8 mouse cellular contexts compared by ENCODE assay signal in genomic region chr9:44249181-44250146, GRCm38 (mm10). TPM values are rescaled to one million over a fixed set of nuclear protein-coding genes. Genes with fewer than 3 reads are reported as not detected.
DNase-seq lines count a peak whose midpoint lies in the region; ATAC-seq and TF ChIP-seq lines count a peak whose summit lies in the region.

No protein-coding gene starts in this region.

- H3K4me2 ChIP-seq in hindbrain, embryonic 13.5 days: no peak overlapping the region

- peak; percentile 40 to 63 (median 62) for TF ChIP-seq CTCF in MEL (IDR thresholded peaks at IDR 0.05 in 2 of 3, conservative IDR thresholded peaks at IDR 0.05 in 1 of 3; ENCODE audit: control insufficient read depth in 1 of 3, insufficient read depth in 1 of 3, low read depth in 2 of 3, low read length in 3 of 3, poor library complexity in 1 of 3, severe bottlenecking in 1 of 3)
- TF ChIP-seq CTCF in brain, embryonic 14.5 days (IDR thresholded peaks at IDR 0.05; ENCODE audit: borderline replicate concordance, extremely low read depth, insufficient read depth, insufficient read length): peak; percentile 70

- no peak overlapping the region for H3K27ac ChIP-seq in MEL (ENCODE audit: control insufficient read depth, low read depth, low read length)
- H3K27ac ChIP-seq in hindbrain, embryonic 13.5 days: no peak overlapping the region

- no peak overlapping the region for H3K4me3 ChIP-seq in MEL (ENCODE audit: control insufficient read depth in 1 of 2, insufficient read depth in 1 of 2, low read depth in 2 of 2, low read length in 2 of 2)
- H3K4me3 ChIP-seq in hindbrain, embryonic 13.5 days: no peak overlapping the region

- no peak overlapping the region for H3K9ac ChIP-seq in MEL (ENCODE audit: control insufficient read depth, low read depth, low read length, poor library complexity, severe bottlenecking)
- no peak overlapping the region for H3K9ac ChIP-seq in hindbrain, embryonic 13.5 days

- peaks cover 0 to 11% of the 10 kb centered on the region in 2 experiments; a peak in 2 of 4 replicates for H3K4me1 ChIP-seq in MEL (ENCODE audit: control insufficient read depth in 1 of 2, insufficient read depth in 2 of 2, low read length in 2 of 2)
- H3K4me1 ChIP-seq in hindbrain, embryonic 13.5 days (replicated peaks): peaks cover 29% of the 10 kb centered on the region

- TF ChIP-seq EP300 in MEL (IDR thresholded peaks at IDR 0.05; ENCODE audit: low read depth in 1 of 2, low read length in 2 of 2): no peak

- peak; percentile 60 for DNase-seq in MEL (ENCODE audit: low read depth, low spot score)
- peak; percentile 80 for DNase-seq in brain, embryonic 14.5 days (ENCODE audit: low read depth)
- DNase-seq in layer of hippocampus, postnatal 25 days (ENCODE audit: extremely low spot score in 1 of 2, low spot score in 1 of 2): peak; percentile 40 to 57
- DNase-seq in lung, postnatal 36 days: peak; percentile 80
- peak; percentile 71 for DNase-seq in right cerebral cortex, adult 18-20 months
- peak; percentile 47 for DNase-seq in yolk sac, embryonic 10.5 days (ENCODE audit: low spot score)

- no peak for TF ChIP-seq POLR2A in MEL (IDR thresholded peaks at IDR 0.05; ENCODE audit: control insufficient read depth in 1 of 2, insufficient read depth in 1 of 2, low read depth in 1 of 2, low read length in 2 of 2, poor library complexity in 1 of 2)
- TF ChIP-seq POLR2A in brain, embryonic 14.5 days (IDR thresholded peaks at IDR 0.05; ENCODE audit: borderline replicate concordance, extremely low read depth, insufficient read depth, insufficient read length, poor library complexity, severe bottlenecking): no peak

- H3K27me3 ChIP-seq in MEL (ENCODE audit: control insufficient read depth in 1 of 2, insufficient read depth in 2 of 2, low read length in 2 of 2): no peaks in the 10 kb centered on the region
- peaks cover 22% of the 10 kb centered on the region; the same call in 1 of the 2 replicates for H3K27me3 ChIP-seq in hindbrain, embryonic 13.5 days

- ATAC-seq in frontal cortex, adult (ENCODE audit: low TSS enrichment): peak; percentile 81; the same call in 1 of the 2 replicates
- peak; percentile 57; the same call in 1 of the 2 replicates for ATAC-seq in hindbrain, embryonic 13.5 days (ENCODE audit: low FRiP score)

- H3K79me2 ChIP-seq in MEL (ENCODE audit: control insufficient read depth, insufficient read depth, low read length, poor library complexity): no peaks in the 10 kb centered on the region

- H3K36me3 ChIP-seq in MEL (ENCODE audit: control insufficient read depth in 1 of 2, insufficient read depth in 2 of 2, low read length in 2 of 2): peaks cover 0 to 7% of the 10 kb centered on the region in 2 experiments; a peak in 2 of 4 replicates
- no peaks in the 10 kb centered on the region for H3K36me3 ChIP-seq in hindbrain, embryonic 13.5 days

- no peaks in the 10 kb centered on the region for H3K9me3 ChIP-seq in MEL (replicated peaks; ENCODE audit: insufficient read depth, low read length)
- H3K9me3 ChIP-seq in hindbrain, embryonic 13.5 days: no peaks in the 10 kb centered on the region

- 49% methylated on average over 26 of the region's 26 CpGs for WGBS in hindbrain, embryonic 13.5 days

- TF ChIP-seq RAD21 in MEL (IDR thresholded peaks at IDR 0.05; ENCODE audit: low read depth, low read length): peak; percentile 54

TF ChIP-seq in MEL, 35 proteins besides CTCF, POLR2A, EP300 and RAD21:
- TF ChIP-seq ZC3H11A (IDR thresholded peaks at IDR 0.05; ENCODE audit: low read depth, low read length) (peak; percentile 8; the same call in 1 of the 2 replicates), KAT2A (conservative IDR thresholded peaks at IDR 0.05; ENCODE audit: low read depth, low read length) (no peak), SMC3 (IDR thresholded peaks at IDR 0.05; ENCODE audit: low read depth, low read length) (peak; percentile 61)

RNA-seq across cellular contexts. Expression of gene Pdzd3, which starts 1.8 kb away (rescaled TPM):
- not detected in 2 replicates for total RNA-seq in MEL (2012; rRNA removed)
- under 1 TPM in 1 of 2 experiments, not detected in 1; 0.06 TPM for polyA plus RNA-seq in MEL (2012; ENCODE audit: insufficient read depth in 1 of 2, insufficient read length in 2 of 2, low read depth in 1 of 2, low replicate concordance in 2 of 2, missing spikeins in 1 of 2)
- 0.57 and 0.78 TPM in 2 replicates for polyA plus RNA-seq in brain, embryonic 14.5 days (2012; rRNA removed)
- polyA plus RNA-seq in hindbrain, embryonic 13.5 days (2015; fragmentation: Nextera tagmentation; extraction: Ambion mirVana): 0.17 and 0.48 TPM in 2 replicates
- 1 to 10 TPM; 1.3 to 1.4 TPM for total RNA-seq in layer of hippocampus, postnatal 25 days (2021)

RNA-seq across cellular contexts. Expression of gene Ccdc153, which starts 9.0 kb away (rescaled TPM):
- total RNA-seq in MEL (2012; rRNA removed): not detected in 2 replicates
- polyA plus RNA-seq in MEL (2012; ENCODE audit: insufficient read depth in 1 of 2, insufficient read length in 2 of 2, low read depth in 1 of 2, low replicate concordance in 2 of 2, missing spikeins in 1 of 2): not detected
- 0.15 TPM in 1 of 2 replicates, not detected in the other for polyA plus RNA-seq in brain, embryonic 14.5 days (2012; rRNA removed)
- not detected in 2 replicates for polyA plus RNA-seq in hindbrain, embryonic 13.5 days (2015; fragmentation: Nextera tagmentation; extraction: Ambion mirVana)
- 1 to 10 TPM; 1.9 to 5.4 TPM for total RNA-seq in layer of hippocampus, postnatal 25 days (2021)

RNA-seq across cellular contexts. Expression of gene Cbl, which starts 15.6 kb away (rescaled TPM):
- total RNA-seq in MEL (2012; rRNA removed): 9.1 and 14.9 TPM in 2 replicates
- polyA plus RNA-seq in MEL (2012; ENCODE audit: insufficient read depth in 1 of 2, insufficient read length in 2 of 2, low read depth in 1 of 2, low replicate concordance in 2 of 2, missing spikeins in 1 of 2): 10 to 100 TPM; 36.8 to 41.1 TPM
- 24.5 and 30.7 TPM in 2 replicates for polyA plus RNA-seq in brain, embryonic 14.5 days (2012; rRNA removed)
- 21.5 and 24.4 TPM in 2 replicates for polyA plus RNA-seq in hindbrain, embryonic 13.5 days (2015; fragmentation: Nextera tagmentation; extraction: Ambion mirVana)
- 10 to 100 TPM; 49.2 to 63.4 TPM for total RNA-seq in layer of hippocampus, postnatal 25 days (2021)

RNA-seq across cellular contexts. Expression of gene Nlrx1, which starts 18.9 kb away (rescaled TPM):
- 1.2 and 1.5 TPM in 2 replicates for total RNA-seq in MEL (2012; rRNA removed)
- 1 to 10 TPM in 1 of 2 experiments, not detected in 1; 7.0 TPM for polyA plus RNA-seq in MEL (2012; ENCODE audit: insufficient read depth in 1 of 2, insufficient read length in 2 of 2, low read depth in 1 of 2, low replicate concordance in 2 of 2, missing spikeins in 1 of 2)
- polyA plus RNA-seq in brain, embryonic 14.5 days (2012; rRNA removed): 4.0 and 4.5 TPM in 2 replicates
- polyA plus RNA-seq in hindbrain, embryonic 13.5 days (2015; fragmentation: Nextera tagmentation; extraction: Ambion mirVana): 4.4 TPM in 2 replicates
- total RNA-seq in layer of hippocampus, postnatal 25 days (2021): 10 to 100 TPM; 12.8 to 14.7 TPM

RNA-seq across cellular contexts. Expression of gene Abcg4, which starts 39.0 kb away (rescaled TPM):
- total RNA-seq in MEL (2012; rRNA removed): 2.5 and 4.1 TPM in 2 replicates
- polyA plus RNA-seq in MEL (2012; ENCODE audit: insufficient read depth in 1 of 2, insufficient read length in 2 of 2, low read depth in 1 of 2, low replicate concordance in 2 of 2, missing spikeins in 1 of 2): 10 to 100 TPM in 1 of 2 experiments, not detected in 1; 17.1 TPM
- 72.9 and 77.1 TPM in 2 replicates for polyA plus RNA-seq in brain, embryonic 14.5 days (2012; rRNA removed)
- 18.0 and 20.1 TPM in 2 replicates for polyA plus RNA-seq in hindbrain, embryonic 13.5 days (2015; fragmentation: Nextera tagmentation; extraction: Ambion mirVana)
- total RNA-seq in layer of hippocampus, postnatal 25 days (2021): 10 to 100 TPM; 65.0 to 79.6 TPM
